Mouse (Mus musculus) C2C12 (cell line): Measurements from ENCODE around the gene Dgkg.

Experiments
- CTCF ChIP-seq: IDR thresholded peaks from one replicate; pipeline ENCODE4 v1.5.1; 2011; ENCODE audit not compliant: control insufficient read depth, insufficient read depth, insufficient read length
- MAX ChIP-seq: IDR thresholded peaks from one replicate; pipeline ENCODE4 v1.6.1; 2011; ENCODE audit warnings: mild to moderate bottlenecking, control low read depth
- USF1 ChIP-seq: IDR thresholded peaks from one replicate; pipeline ENCODE4 v1.6.1; 2011; ENCODE audit warnings: low read depth, mild to moderate bottlenecking, control low read depth, moderate library complexity

DNA sequence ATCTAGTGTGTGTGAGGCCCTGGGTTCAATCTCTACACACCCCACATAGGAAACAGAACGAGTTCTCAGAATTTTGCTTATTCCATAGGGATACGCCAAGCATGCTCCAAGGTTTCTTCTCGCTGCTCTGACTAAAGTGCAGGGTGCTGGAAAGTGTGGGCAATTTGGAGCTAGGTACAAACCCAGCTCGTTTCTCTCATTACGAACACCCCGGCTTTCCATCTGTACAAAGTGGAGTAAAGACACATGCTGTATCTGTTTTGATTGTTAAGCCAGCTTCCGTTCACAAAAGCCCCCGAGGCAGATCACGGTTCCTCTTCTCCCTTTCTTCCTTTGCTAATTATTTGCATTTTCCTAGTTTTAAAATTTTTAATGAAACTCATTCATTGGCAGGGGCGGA lies 78.1 kb downstream of the Dgkg start:
- TF ChIP-seq USF1 (no peak), MAX (no peak), CTCF (no peak)
